In the genomic region with DNA sequence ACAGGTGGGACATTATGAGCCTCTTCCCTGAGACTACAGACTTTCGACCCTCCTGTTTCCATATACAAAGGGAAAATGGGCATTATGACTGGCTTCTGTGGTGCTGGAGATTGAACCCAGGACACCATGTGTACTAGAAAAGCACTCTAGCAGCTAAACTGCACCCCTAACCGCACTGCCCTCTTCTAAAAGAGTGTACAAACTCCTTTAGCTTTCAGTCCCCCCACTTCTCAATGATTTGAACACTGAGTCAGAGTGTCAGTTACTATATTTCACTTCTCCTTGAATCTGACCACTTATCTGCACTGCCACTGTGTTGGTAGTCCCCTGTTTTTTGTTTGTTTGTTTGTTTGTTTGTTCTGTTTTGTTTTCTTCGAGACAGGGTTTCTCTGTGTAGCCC, we compare ENCODE assay signal across 33 mouse cellular contexts. TPM values are rescaled to one million over a fixed set of nuclear protein-coding genes. Genes with fewer than 3 reads are reported as not detected.
"Had no signal": no experiment of that assay in that cellular context is flagged by ENCODE, and none has a peak within 500 bp of the region (broad histone marks: within the 10 kb centered on the region; RNA-seq: fewer than 3 reads in every experiment).

Gene 4632433K11Rik (plus strand): TSS at position 301 of the 400 bp plus-strand sequence.

- H3K4me1 ChIP-seq: embryonic facial prominence, embryonic 10.5 days; embryonic facial prominence, embryonic 12.5 days had no signal

- DNase-seq: cerebellum, adult 2 months; cerebellum, adult 8-10 months; cerebellum, adult 9-10 months; cerebellum, postnatal 14 days; cerebellum, postnatal 25 days; cerebellum, postnatal 36 days; embryo, embryonic 11 days; forebrain, postnatal 0 days; gastrocnemius, adult 2 months; gastrocnemius, postnatal 10 days; gastrocnemius, postnatal 14 days; gastrocnemius, postnatal 25 days; gastrocnemius, postnatal 36 days; heart, adult 11 months; heart, adult 18-20 months; heart, adult 2 months had no signal

- ATAC-seq: forebrain, embryonic 13.5 days; forebrain, embryonic 14.5 days; forebrain, embryonic 15.5 days; forebrain, embryonic 16.5 days; forebrain, postnatal 0 days had no signal

- H3K9ac ChIP-seq: embryonic facial prominence, embryonic 12.5 days; embryonic facial prominence, embryonic 13.5 days; embryonic facial prominence, embryonic 15.5 days; forebrain, embryonic 12.5 days; forebrain, embryonic 13.5 days; forebrain, embryonic 15.5 days; forebrain, postnatal 0 days had no signal

- H3K27ac ChIP-seq: embryonic facial prominence, embryonic 10.5 days; embryonic facial prominence, embryonic 12.5 days; embryonic facial prominence, embryonic 13.5 days; embryonic facial prominence, embryonic 15.5 days; forebrain, embryonic 10.5 days; forebrain, embryonic 12.5 days; forebrain, embryonic 13.5 days; forebrain, embryonic 15.5 days; gastrocnemius, adult 2 months; heart, adult 2 months had no signal

- H3K9me3 ChIP-seq: forebrain, embryonic 15.5 days had no signal

- H3K4me2 ChIP-seq: embryonic facial prominence, embryonic 12.5 days; embryonic facial prominence, embryonic 13.5 days; embryonic facial prominence, embryonic 15.5 days; forebrain, embryonic 12.5 days; forebrain, embryonic 13.5 days; forebrain, embryonic 15.5 days had no signal

- H3K4me3 ChIP-seq: embryonic facial prominence, embryonic 12.5 days; embryonic facial prominence, embryonic 13.5 days; embryonic facial prominence, embryonic 15.5 days; erythroblast, embryonic 14.5 days; forebrain, embryonic 10.5 days; forebrain, embryonic 12.5 days; forebrain, embryonic 13.5 days; forebrain, embryonic 15.5 days; gastrocnemius, adult 2 months; heart, adult 2 months had no signal

- H3K27me3 ChIP-seq: embryonic facial prominence, embryonic 12.5 days; embryonic facial prominence, embryonic 13.5 days; embryonic facial prominence, embryonic 15.5 days; forebrain, embryonic 12.5 days; forebrain, embryonic 13.5 days; forebrain, embryonic 15.5 days had no signal

RNA-seq across cellular contexts. Expression of gene 4632433K11Rik, which starts in this region (rescaled TPM):
- polyA plus RNA-seq: cerebellum, adult 2 months; cortical plate, adult 2 months; embryonic facial prominence, embryonic 10.5 days; embryonic facial prominence, embryonic 11.5 days; embryonic facial prominence, embryonic 12.5 days; embryonic facial prominence, embryonic 13.5 days; embryonic facial prominence, embryonic 14.5 days; embryonic facial prominence, embryonic 15.5 days; erythroblast, embryonic 14.5 days; forebrain, embryonic 10.5 days; forebrain, embryonic 11.5 days; forebrain, embryonic 12.5 days; forebrain, embryonic 13.5 days; forebrain, embryonic 14.5 days; forebrain, embryonic 15.5 days; forebrain, embryonic 16.5 days; forebrain, postnatal 0 days; frontal cortex, adult 2 months; gonadal fat pad, adult 2 months; heart, adult 2 months had no signal
